21 mouse cellular contexts compared by ENCODE assay signal in the genomic region with DNA sequence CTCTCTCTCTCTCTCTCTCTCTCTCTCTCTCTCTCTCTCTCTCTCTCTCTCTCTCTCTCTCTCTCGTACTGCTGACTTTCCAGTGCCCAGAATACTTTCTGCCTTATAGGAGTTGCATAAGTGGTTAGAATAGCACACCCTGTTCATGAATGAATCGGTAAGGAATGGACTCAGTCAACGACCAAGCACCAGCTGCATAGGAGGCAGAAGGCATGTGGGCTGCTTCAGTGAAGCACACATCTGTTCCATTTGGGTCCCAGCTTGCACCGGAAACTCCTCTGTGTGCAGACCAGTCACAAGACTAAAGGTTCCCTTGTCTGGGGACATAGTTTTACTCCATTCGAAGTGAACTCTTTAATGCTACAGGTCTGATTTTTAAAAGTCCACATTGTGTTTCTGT.
DNase-seq lines count a peak whose midpoint lies in the region; ATAC-seq and TF ChIP-seq lines count a peak whose summit lies in the region.
"Had no signal": no experiment of that assay in that cellular context is flagged by ENCODE, and none has a peak within 500 bp of the region (broad histone marks: within the 10 kb centered on the region; RNA-seq: fewer than 3 reads in every experiment).

No protein-coding gene starts in this region.

- intact Hi-C loops in left cerebral cortex, postnatal 4 days (cut with DNase I), result no loop called here

- no peak overlapping the region for H3K4me3 ChIP-seq in kidney, adult 2 months (ENCODE audit: insufficient read depth, low read depth, low read length)
- H3K4me3 ChIP-seq in forebrain, postnatal 0 days (ENCODE audit: low read depth, low read length), result no peak overlapping the region
- H3K4me3 ChIP-seq: forebrain, embryonic 10.5 days; hindbrain, embryonic 12.5 days; limb, embryonic 15.5 days; midbrain, embryonic 13.5 days; neural tube, embryonic 13.5 days had no signal

- no peak overlapping the region for H3K9ac ChIP-seq in forebrain, postnatal 0 days
- H3K9ac ChIP-seq: hindbrain, embryonic 12.5 days; limb, embryonic 15.5 days; midbrain, embryonic 13.5 days; neural tube, embryonic 13.5 days had no signal

- no peaks in the 10 kb centered on the region for H3K27me3 ChIP-seq in kidney, adult 2 months (replicated peaks; ENCODE audit: control insufficient read depth, insufficient read depth, low read length)
- H3K27me3 ChIP-seq in forebrain, postnatal 0 days (ENCODE audit: insufficient read depth, low read length), result no peaks in the 10 kb centered on the region
- H3K27me3 ChIP-seq: hindbrain, embryonic 12.5 days; limb, embryonic 15.5 days; midbrain, embryonic 13.5 days; neural tube, embryonic 13.5 days had no signal

- no peak for ATAC-seq in forebrain, postnatal 0 days
- ATAC-seq: inflammation-experienced regulatory T-cells, adult 6 months; midbrain, embryonic 13.5 days had no signal

- no peak overlapping the region for H3K27ac ChIP-seq in kidney, adult 2 months (ENCODE audit: insufficient read depth, low read depth, low read length)
- no peak overlapping the region for H3K27ac ChIP-seq in forebrain, postnatal 0 days (ENCODE audit: low read depth, low read length)
- H3K27ac ChIP-seq: forebrain, embryonic 10.5 days; hindbrain, embryonic 12.5 days; limb, embryonic 15.5 days; midbrain, embryonic 13.5 days; neural tube, embryonic 13.5 days had no signal

- no peaks in the 10 kb centered on the region for H3K4me1 ChIP-seq in kidney, adult 2 months (ENCODE audit: control insufficient read depth, insufficient read depth, low read length)
- no peaks in the 10 kb centered on the region for H3K4me1 ChIP-seq in forebrain, postnatal 0 days (ENCODE audit: insufficient read depth)
- H3K4me1 ChIP-seq: forebrain, embryonic 10.5 days; hindbrain, embryonic 12.5 days; limb, embryonic 15.5 days; neural tube, embryonic 13.5 days had no signal

- no peak overlapping the region for H3K4me2 ChIP-seq in forebrain, postnatal 0 days (ENCODE audit: low read depth)
- H3K4me2 ChIP-seq: heart, embryonic 11.5 days; hindbrain, embryonic 12.5 days; limb, embryonic 15.5 days; midbrain, embryonic 13.5 days; neural tube, embryonic 13.5 days had no signal

- no peaks in the 10 kb centered on the region for H3K36me3 ChIP-seq in kidney, adult 2 months (ENCODE audit: control insufficient read depth, insufficient read depth, low read length)
- no peaks in the 10 kb centered on the region for H3K36me3 ChIP-seq in forebrain, postnatal 0 days (ENCODE audit: insufficient read depth)
- H3K36me3 ChIP-seq: forebrain, embryonic 10.5 days; hindbrain, embryonic 12.5 days; limb, embryonic 15.5 days; midbrain, embryonic 13.5 days; neural tube, embryonic 13.5 days had no signal

- WGBS in kidney, adult 2 months, result 87% methylated on average over 5 of the region's 5 CpGs
- WGBS in forebrain, postnatal 0 days, result 76% methylated on average over 5 of the region's 5 CpGs

- no peak for TF ChIP-seq POLR2A in kidney, adult 2 months (IDR thresholded peaks at IDR 0.05; ENCODE audit: low read depth, low read length)

- no peak for TF ChIP-seq CTCF in kidney, adult 2 months (conservative IDR thresholded peaks at IDR 0.05; ENCODE audit: insufficient read depth, insufficient read length, low read depth, low read length)
- no peak for TF ChIP-seq CTCF in forebrain, postnatal 0 days (IDR thresholded peaks at IDR 0.05; ENCODE audit: low read depth)

- no peaks in the 10 kb centered on the region for H3K9me3 ChIP-seq in forebrain, postnatal 0 days (ENCODE audit: low read length)
- H3K9me3 ChIP-seq: forebrain, embryonic 10.5 days; limb, embryonic 15.5 days; midbrain, embryonic 13.5 days had no signal

- DNase-seq in left cerebral cortex, adult 11 months (ENCODE audit: low spot score), result peak; percentile 13
- no peak for DNase-seq in left cerebral cortex, postnatal 4 days
- peak; percentile 62 for DNase-seq in layer of hippocampus, adult 9-11 months
- peak; percentile 51 to 66 for DNase-seq in right cerebral cortex, adult 2 months (ENCODE audit: low spot score in 2 of 2)
- no peak for DNase-seq in gastrocnemius, postnatal 25 days
- no peak for DNase-seq in kidney, adult 2 months
- no peak for DNase-seq in forebrain, postnatal 0 days
- DNase-seq: cerebellum, adult 2 months; cerebellum, postnatal 36 days; heart, postnatal 14 days; kidney, adult 8-10 months; kidney, postnatal 14 days; lung, postnatal 10 days; thymus, postnatal 25 days had no signal

Comparison
In these comparisons a context has a peak if more than half of its experiments do, and no peak if none do; other contexts are left out.
1. DNase-seq: peak in left cerebral cortex, adult 11 months (single experiment), layer of hippocampus, adult 9-11 months (single experiment) and right cerebral cortex, adult 2 months (2 of 2); none in left cerebral cortex, postnatal 4 days (single experiment), gastrocnemius, postnatal 25 days (single experiment), kidney, adult 2 months (single experiment) and forebrain, postnatal 0 days (single experiment).